Mouse (Mus musculus) retina, postnatal 1 day (tissue): ENCODE data around the gene Acaa1a.
"Not testable (repeated sequence)": the region's sequence is repeated elsewhere in the genome, so short reads cannot be mapped to it uniquely, and the experiment has no call there.

Experiments
- DNase-seq: peaks from one replicate; pipeline ENCODE4 v3.0.0-alpha.2; 2012

Acaa1a gene

DNA sequence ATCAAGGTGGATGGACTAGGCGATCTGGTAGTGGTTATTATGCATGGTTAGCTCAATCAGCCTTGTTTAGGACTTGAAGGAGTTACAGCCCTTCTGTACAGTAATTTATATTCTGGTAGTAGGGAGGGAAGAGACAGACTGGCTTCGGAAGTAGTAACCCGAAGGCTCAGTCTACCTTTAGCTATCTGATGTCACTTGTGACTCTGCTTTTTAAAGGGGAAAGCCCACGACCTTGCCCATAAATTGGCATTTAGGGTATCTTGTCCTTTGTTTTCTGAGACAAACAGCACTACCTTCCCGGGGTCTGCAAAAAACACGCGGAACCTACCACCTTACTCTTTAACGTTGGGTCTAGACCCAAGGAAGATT is 720 bp downstream of the Acaa1a start:
- peak; percentile 7 for DNase-seq

DNA sequence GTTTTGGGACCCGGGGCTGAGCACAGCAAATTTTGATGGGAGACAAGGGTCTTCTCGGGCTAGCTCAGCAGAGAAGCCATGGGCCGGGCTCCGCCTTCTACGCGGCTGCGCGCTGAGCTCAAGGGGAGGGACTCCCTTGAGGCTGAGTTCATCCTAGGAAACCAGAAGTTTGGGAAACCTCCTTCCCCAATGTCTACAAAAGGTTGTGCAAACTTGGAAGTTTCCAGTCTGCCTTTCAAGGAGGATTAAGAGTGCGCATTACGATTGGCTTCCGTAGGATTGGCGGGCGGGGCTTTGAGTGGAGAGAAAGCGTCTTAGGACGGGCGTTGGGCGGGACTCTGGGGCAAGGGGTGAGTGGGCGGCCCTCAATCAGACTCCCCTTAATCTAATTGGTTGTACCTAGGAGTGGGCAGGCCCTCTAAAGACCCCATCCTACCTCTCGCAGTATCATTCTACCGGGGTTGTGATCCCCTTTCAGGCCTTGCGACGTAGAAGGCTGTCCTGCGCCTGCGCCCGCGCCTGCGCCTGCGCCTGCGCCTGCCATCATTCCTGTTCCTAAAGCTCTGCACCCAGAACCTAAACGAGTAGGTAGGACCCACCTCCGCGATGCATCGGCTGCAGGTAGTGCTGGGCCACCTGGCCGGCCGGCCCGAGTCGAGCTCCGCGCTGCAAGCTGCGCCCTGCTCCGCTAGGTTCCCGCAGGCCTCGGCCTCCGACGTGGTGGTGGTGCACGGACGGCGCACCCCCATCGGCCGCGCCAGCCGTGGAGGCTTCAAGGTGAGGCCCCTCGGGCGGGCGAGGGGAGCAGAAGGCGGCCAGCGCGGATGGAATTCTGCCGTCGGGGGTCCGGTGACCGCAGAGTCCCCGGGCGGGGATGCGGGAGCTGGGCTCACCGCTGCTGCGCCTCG is 1.7 kb downstream of the Acaa1a start, which contains the start of gene Myd88:
Gene Myd88 (minus strand): TSS at position 503 of the 908 bp plus-strand sequence.
- peak; percentile 95 for DNase-seq

DNA sequence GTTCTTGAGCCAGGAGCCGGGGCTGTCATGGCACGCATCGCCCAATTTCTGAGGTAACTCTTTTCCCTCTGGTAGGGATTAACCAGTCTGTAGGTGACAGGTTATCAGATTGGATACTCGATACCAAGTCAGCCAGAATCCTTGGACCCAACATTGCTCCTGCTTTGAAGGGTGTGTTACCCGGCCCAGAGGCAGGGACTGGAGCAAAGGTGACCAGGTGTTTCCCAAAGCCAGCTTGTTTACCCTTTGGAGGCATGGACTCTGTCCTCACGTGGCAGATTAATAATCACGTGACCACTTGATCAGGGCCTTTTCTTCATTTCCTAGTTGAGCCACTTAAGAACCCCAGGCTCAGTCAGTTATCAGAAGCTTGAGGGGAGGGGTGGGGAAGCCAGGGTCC is 3.3 kb downstream of the Acaa1a start:
- DNase-seq: no peak

DNA sequence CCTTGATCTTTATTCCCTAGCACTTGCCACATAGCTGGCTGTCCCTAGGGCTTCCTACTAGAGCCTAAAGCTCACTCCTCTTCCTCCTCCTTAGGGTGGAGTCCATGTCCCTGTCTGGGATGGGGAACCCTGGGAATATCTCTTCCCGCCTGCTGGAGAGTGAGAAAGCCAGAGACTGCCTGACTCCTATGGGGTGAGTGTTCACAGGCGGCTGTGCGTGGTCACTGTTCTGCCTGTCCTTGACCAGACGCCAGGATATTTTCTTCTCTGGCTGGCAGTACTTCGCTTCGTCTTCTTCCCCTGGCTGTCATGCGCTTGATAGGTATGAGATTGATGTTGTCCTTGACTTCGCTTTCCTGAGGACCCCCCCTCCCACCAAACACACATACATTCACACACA is 6.9 kb downstream of the Acaa1a start:
- no peak for DNase-seq

DNA sequence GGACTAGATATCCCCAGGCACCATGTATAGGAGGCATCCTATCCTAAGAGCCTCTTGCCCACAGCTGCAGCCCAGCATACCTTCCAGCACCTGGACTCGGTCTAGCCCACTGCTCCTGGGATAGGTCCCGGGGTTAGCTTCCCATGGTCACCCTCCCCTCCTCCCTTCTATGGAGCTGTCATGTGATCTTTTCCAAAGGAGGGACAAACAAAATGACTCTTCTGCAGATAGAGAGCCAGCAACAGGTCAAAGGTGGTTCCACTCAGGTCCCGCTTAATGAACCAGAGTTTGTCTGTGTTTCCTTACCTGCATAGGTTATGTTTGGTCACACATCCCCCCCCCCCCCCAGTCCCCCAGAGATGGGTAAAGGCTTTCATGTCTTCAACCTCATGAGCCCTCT is 11.1 kb downstream of the Acaa1a start:
- no peak for DNase-seq

DNA sequence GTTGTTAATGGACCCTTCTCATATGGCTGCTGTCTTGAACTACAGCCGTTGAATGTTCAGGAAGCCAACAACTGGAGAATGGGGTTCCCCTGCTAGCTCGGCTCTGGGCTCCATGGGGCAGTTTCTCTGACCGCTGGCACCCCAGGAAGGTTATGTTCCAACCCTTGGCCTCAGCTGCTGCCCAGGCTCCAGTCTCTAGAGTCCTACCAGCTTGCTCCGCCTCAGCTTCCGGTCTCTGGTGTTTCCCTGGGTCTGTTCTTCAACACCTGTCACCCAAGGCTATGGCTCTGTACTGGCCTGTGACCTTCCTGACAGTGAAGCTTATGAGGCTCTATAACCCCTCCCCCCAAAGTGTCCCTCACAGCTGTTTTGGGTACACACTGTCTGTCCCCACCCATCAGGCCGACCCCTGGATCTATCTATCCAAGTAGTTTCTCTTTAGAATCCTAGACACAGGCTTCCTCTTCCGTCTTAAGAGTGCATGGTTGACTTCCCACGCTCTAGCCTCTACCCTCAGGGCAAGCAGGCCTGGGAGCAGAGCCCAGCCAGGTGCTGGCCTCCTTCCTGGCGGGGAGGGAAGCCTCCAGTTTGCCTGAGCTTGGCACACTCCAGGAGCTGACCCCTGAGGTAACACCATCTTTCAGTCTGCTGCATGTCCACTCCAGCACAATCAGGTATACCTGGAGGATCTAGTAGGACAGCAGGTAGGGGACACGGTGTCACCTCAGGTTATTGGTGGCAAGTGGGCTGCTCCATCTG is 11.7 kb downstream of the Acaa1a start:
- DNase-seq: no peak

DNA sequence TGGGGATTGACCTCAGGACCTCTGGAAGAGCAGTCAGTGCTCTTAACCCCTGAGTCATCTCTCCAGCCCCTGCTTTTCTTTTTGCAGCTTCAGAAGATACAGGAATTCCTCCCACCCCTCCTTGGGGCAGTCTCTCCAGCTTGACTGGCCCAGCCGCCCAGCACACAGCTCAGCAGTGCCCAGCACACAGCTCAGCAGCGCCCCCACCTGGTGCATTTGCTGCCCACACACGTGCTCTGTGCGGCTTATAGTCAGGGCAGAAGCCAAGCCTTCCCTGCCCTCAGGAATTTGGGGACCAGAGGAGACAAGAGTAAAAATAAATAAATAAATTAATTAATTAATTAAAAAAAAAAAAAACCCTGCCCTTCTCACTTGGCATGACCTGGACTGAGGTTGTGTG is 12.6 kb downstream of the Acaa1a start:
- DNase-seq: peak; percentile 80

DNA sequence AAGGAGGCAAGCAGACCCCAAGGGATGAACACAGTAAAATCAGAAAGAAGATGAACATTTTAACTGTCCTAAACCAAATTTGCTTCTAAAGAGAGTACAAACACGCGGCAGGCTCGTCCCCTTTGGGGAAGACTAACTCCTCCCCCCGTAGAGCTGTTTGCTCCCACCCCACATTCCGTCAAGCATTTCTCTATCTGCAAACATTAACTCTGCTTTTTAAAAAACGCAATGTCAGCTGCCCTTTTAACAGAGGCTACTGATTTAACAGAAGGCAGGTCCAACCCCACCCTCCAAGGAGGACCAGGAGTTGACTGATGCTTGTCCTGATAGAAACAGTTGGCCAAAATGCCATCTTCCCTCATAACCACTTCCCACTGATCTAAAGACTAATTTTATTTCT is 14.4 kb downstream of the Acaa1a start:
- no peak for DNase-seq

DNA sequence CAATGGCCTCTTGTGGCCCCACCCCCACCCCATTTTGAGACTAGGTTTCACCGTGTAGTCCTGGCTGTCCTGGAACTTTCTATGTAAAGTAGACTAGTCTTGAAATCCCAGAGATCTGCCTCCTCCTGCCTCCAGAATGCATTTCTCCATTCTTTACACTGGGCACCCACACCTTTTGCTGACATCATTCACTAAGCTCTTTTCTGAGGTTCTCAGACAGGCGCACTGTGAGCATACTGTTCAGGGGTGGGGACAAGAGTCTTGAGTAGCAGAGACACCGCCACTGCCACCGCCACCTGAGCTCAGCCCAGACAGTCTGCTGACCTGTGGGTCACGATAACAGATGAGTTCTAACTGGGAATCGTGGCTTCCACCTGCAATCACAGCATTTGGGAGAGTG is 16.5 kb downstream of the Acaa1a start:
- DNase-seq: no peak

DNA sequence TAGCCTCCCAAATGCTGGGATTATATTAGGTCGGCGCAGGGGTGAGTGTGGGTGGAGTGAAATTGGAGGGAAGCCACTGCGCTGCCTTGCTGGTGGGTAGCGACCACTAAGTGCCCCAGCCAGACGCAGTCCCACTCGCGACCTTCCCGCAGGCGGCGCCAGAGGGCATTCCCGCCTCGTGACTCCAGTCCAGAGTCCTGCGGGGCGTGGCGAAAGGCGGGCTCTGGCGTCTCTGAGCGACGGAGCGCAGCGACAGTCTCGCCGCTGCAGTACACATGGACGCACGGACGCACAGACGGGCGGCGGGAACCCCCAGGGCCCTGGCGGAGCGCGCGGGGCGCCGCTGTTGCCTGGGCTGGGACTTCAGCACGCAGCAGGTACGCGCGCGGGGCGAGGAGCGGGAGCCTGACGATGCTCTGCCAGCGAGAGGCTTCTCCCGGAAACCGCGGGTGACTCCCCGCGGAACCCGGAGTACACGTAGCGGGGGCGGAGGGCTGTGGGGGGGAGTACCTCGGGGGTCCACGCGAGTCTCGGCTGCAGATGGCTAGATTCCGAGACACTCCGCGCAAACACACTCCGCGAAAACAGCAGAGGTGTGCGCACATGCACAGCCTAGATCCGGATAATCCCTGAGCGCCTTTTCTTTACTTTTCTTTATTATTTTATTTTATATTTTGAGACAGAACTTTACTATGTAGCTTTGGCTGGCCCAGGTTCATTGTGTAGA is 18.0 kb downstream of the Acaa1a start, which contains the start of gene Xylb:
Gene Xylb (plus strand): TSS at position 51 of the 727 bp plus-strand sequence.
- DNase-seq: peak; percentile 94

DNA sequence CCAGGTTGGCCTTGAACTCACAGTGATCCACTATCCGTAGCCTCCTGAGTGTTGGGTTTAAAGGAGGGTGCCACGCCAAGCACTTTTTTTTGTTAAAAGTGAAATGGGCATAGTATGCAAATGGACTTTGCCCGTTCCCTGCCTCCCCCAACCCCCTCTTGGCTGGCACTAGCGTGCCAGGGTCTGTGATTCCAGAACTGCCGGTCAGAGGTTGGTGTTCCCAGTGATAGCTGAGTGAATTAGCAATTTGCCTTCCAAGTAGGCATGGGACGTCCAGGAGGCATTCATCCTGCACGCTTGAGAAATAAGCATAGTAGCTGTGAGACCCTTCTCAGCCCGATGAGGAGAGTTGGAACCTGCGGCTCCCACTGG is 18.6 kb downstream of the Acaa1a start:
- DNase-seq: no peak

DNA sequence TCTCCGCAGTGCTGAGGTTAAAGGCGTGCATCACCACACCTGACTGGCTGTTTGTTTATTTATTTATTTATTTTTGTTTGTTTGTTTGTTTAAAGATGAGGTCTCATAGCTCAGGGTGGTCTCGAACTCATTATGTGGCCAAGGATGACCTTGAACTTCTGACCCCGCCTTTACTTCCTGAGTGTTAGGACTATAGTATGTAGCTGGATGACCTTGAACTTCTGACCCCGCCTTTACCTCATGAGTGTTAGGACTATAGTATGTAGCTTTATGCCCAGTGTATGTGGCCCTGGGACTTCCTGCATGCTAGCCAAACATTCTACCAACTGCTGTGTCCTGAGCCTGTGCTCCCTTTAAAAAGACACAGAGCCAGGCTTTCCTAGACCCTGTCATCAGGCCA is 21.9 kb downstream of the Acaa1a start:
- no peak for DNase-seq

DNA sequence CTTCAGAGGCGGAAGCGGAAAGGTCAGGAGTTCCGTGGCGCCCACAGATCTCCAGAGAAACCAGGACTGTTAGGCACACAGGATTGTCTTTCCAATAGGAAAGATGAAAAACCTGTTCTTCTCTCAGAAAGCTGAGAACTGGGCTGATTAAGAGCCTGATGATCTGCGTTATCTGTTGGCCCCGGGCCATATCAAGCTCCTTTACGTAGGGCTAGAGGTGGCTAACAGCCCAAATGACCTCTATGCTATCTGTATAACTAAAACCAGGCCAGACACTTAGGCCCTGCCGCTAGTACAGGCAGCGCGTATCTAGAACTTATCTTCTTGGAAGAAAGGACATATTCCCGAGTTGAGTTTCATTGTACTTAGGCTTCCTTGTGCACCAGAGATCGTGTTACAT is 23.8 kb downstream of the Acaa1a start:
- no peak for DNase-seq

DNA sequence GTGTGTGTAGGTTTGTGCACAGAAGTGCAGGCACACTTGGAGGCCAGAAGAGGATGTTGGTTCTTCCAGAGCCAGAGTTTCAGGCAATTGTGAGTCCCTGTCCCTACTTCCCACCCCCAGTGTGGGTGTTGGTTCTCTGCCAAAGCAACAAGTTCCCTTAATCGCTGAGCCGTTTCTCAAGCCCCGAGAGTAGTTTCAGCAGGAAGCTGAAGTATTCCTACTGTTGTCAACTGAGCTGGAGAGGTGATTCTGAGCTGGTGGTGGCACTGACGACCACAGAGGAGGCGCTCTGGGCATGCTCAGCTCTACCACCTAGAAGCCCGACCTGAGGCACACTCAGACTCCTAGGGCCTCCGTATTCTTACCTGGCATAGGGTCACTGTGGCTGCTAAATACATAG is 25.8 kb downstream of the Acaa1a start, which contains the start of gene Slc22a14:
Gene Slc22a14 (minus strand): TSS at position 270 of the 400 bp plus-strand sequence.
- no peak for DNase-seq

DNA sequence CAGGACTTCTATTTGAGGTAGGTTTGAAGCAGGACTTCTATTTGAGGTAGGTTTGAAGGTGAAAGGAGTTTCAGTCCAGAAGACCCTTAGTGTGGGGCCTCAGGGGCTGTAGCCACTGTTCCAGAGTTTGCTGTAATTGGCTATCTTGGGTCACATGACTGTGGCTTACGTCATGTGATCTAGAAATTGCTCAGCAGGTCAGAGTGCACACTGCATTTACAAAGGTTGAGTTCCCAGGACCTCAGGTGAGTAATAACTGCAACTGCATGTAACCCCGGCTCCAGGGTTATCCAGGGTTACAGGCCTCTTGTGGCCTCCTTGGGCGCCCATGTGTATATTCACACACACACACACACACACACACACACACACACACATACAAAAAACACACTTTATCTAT is 28.9 kb downstream of the Acaa1a start:
- DNase-seq: no peak

DNA sequence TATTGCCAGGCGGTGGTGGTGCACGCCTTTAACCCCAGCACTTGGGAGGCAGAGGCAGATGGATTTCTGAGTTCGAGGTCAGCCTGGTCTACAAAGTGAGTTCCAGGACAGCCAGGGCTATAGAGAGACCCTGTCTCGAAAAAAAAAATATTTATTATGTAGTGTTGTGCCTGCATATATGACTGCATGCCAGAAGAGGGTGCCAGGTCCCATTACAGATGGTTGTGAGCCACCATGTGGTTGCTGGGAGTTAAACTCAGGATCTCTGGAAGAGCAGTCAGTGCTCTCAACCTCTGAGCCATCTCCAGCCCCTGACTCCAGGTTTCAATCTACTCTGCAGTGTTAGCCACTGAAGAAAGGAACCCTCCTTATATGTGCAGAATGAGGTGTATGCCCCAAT is 31.3 kb downstream of the Acaa1a start:
- not testable (repeated sequence) for DNase-seq

DNA sequence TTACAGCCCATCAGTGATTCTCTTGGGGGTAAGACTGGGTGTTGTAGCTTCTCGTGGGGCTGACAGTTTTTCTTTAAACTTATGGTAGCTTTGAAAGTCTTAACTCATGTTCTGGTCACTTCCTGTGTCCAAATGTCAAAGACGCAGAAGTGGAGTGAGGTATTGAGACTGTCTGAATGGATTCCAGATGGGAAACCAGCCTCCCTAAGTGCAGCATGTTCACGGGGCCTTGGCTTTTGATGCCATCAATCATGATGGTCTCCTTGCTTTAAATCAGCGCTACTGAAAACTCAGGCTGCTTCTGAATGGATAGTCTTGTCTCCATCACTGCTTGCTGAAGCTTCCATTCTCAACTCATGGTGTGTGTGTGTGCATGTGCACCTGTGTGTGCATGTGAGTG is 31.8 kb downstream of the Acaa1a start:
- DNase-seq: no peak

DNA sequence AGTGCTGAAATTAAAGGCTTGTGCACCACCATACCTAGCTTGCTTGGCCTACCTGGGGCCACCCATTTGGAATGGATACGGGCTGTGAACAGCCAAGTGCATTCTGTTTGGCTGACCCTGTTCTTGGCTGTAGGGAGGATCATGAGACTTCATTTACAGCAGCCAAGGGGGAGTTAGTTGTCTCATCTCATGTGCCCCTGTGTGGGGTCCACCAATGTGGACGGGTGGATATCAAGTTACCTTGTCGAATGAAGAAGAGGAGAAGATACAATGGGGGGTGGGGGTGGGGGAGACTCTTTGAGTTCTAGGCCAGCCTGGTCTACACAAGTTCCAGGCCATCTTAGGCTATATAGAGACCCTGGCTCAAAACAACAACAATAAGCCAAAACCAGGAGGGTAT is 35.5 kb downstream of the Acaa1a start:
- DNase-seq: no peak

DNA sequence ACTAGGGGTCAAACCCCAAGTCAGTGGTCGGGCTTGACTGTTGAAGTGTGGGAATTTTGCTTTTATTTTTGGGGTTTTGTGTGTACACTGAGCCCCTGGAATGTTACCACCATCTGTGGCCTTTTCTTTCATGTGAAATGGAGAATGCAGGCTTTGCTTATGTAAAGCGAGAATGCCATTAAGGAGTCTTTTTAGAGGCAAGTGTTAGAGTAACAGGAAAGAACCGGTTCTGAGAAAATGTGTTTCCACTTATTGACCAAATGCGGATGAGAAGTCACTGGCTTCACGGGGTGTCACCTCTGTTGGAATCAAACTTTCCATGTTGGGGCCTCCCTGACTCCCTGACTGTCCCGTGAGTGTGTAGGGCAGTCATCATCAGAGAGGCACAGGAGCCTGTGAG is 36.1 kb downstream of the Acaa1a start:
- DNase-seq: no peak

DNA sequence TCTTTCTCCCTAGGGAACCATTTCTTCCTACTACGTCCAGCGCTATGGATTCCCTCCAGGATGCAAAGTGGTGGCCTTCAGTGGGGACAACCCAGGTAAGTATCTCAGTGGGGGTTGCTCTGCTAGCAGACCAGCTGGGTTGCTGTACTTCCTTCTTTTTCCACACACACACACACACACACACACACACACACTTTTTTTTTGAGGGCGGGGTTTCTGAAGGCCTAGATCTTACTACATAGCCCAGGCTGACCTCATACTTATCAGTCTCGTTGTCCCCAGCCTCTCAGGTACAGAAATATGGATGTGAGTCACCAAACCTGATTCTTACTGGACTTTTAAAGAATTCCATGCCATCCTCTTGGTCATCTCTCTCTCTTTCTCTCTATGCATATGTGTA is 38.8 kb downstream of the Acaa1a start:
- DNase-seq: no peak

DNA sequence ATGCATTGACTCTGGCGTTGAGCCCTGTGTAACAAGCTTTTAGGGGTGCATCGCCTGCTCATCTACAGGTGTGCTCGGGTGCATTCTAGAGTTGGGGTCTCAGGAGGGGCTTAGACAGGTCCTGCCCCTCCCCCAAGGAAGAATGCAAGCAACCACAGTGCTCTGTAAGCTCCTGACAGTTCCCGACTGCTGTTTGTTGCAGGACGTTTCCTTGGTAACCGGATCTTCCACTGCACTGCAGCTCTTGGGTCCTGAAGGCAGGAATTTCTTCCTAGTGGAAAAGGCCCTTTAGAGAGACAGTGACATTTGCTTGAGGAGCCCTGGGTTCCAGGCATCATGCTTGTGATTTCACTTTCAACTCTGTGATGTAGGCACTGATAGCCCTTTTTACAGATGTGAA is 43.1 kb downstream of the Acaa1a start:
- peak; percentile 26 for DNase-seq

DNA sequence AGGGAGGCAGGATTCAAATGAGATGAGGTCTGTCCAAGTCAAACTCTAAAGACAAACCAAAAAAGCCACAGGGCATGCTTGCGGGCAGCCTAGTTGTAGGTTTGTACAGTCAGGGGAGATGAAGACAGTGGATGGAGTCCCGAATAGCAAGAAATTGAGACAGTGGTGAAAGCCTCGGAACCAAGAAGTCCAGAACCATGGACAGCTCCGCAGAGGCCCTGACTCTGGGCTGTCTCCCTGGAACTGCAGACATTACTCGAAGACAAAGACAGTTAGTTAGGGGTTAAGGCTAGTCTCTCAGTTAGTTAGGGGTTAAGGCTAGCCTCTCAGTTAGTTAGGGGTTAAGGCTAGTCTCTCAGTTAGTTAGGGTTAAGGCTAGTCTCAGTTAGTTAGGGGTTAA is 49.5 kb downstream of the Acaa1a start:
- no peak for DNase-seq

DNA sequence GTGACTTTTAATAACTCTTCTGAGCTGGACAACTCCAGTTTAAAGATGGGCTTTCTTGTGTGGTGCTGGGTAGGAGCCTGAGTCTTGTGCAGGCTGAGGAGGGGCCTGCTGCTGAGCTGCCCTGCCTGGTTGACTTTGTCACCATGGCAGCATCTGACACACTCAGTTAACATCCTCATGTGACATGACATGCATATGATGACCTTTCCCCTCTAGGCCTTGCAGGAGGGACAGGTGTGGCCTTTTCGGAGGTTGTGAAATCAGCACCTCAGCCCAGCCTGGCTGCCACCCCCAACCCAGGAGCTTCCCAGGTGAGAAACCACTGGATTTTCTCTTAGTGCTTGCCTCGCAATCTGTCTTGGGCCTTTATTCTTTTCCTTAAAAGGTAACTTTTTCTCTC is 50.7 kb downstream of the Acaa1a start:
- DNase-seq: no peak
